ENCODE assay signal across 14 mouse cellular contexts in genomic region chr5:129005416-129005815, GRCm38 (mm10). TPM values are rescaled to one million over a fixed set of nuclear protein-coding genes. Genes with fewer than 3 reads are reported as not detected.
DNase-seq lines count a peak whose midpoint lies in the region; ATAC-seq and TF ChIP-seq lines count a peak whose summit lies in the region.
"Had no signal": no experiment of that assay in that cellular context is flagged by ENCODE, and none has a peak within 500 bp of the region (broad histone marks: within the 10 kb centered on the region; RNA-seq: fewer than 3 reads in every experiment).

No protein-coding gene starts in this region.

- no peak for TF ChIP-seq POLR2A in heart, adult 2 months (IDR thresholded peaks at IDR 0.05; ENCODE audit: insufficient read depth, low read depth, low read length)

- ATAC-seq in megakaryocyte, adult 5-6 weeks (ENCODE audit: poor library complexity, severe bottlenecking) = no peak
- no peak for ATAC-seq in liver, embryonic 15.5 days (ENCODE audit: insufficient read depth)
- ATAC-seq in erythroid progenitor cell, adult 5-6 weeks (replicated peaks; ENCODE audit: low FRiP score, poor library complexity, severe bottlenecking) = no peak
- ATAC-seq: activated CD4-positive, CD25-positive, alpha-beta regulatory T cell, adult 4 months; forebrain, embryonic 14.5 days; hindbrain, embryonic 16.5 days had no signal

- 54% methylated on average over 3 of the region's 3 CpGs for WGBS in heart, adult 2 months
- WGBS in liver, embryonic 15.5 days (ENCODE audit: insufficient replicate concordance) = 71% methylated on average over 3 of the region's 3 CpGs

- no peaks in the 10 kb centered on the region for H3K9me3 ChIP-seq in megakaryocyte, embryonic 14.5 days
- no peaks in the 10 kb centered on the region for H3K9me3 ChIP-seq in liver, embryonic 15.5 days (replicated peaks)
- H3K9me3 ChIP-seq: neural tube, embryonic 13.5 days had no signal

- TF ChIP-seq EP300 in heart, adult 2 months (IDR thresholded peaks at IDR 0.05; ENCODE audit: insufficient read depth, low read depth, low read length) = no peak

- H3K27me3 ChIP-seq in heart, adult 2 months (ENCODE audit: control insufficient read depth, insufficient read depth, low read length) = no peaks in the 10 kb centered on the region
- H3K27me3 ChIP-seq in megakaryocyte, embryonic 14.5 days (replicated peaks) = no peaks in the 10 kb centered on the region
- H3K27me3 ChIP-seq in liver, embryonic 15.5 days = no peaks in the 10 kb centered on the region
- H3K27me3 ChIP-seq: neural tube, embryonic 13.5 days had no signal

- no peak overlapping the region; the same call in none of the 2 replicates for H3K27ac ChIP-seq in heart, adult 2 months
- peak overlapping the region; percentile 98 for H3K27ac ChIP-seq in liver, embryonic 15.5 days (replicated peaks)
- H3K27ac ChIP-seq: neural tube, embryonic 13.5 days had no signal

- H3K4me2 ChIP-seq in liver, embryonic 15.5 days = peak overlapping the region; percentile 71

- H3K4me1 ChIP-seq in heart, adult 2 months (ENCODE audit: control insufficient read depth, insufficient read depth, low read length) = peaks cover 18% of the 10 kb centered on the region
- H3K4me1 ChIP-seq in megakaryocyte, embryonic 14.5 days = peaks cover 91% of the 10 kb centered on the region
- peaks cover 82% of the 10 kb centered on the region for H3K4me1 ChIP-seq in liver, embryonic 15.5 days (replicated peaks)

- no peak for TF ChIP-seq CTCF in heart, adult 2 months (IDR thresholded peaks at IDR 0.05)

- peak; percentile 56 to 58 for DNase-seq in heart, adult 2 months
- no peak for DNase-seq in heart, postnatal 25 days (ENCODE audit: low spot score)
- DNase-seq in heart, adult 9 months (ENCODE audit: low spot score in 2 of 2) = peak; percentile 41 to 48
- DNase-seq in spleen, postnatal 14 days (ENCODE audit: low spot score in 2 of 2) = no peak
- DNase-seq: cerebellum, postnatal 25 days; thymus, postnatal 14 days had no signal

- H3K36me3 ChIP-seq in heart, adult 2 months (ENCODE audit: control insufficient read depth, insufficient read depth, low read length) = no peaks in the 10 kb centered on the region
- H3K36me3 ChIP-seq in megakaryocyte, embryonic 14.5 days (replicated peaks; ENCODE audit: low read length) = peaks cover 38% of the 10 kb centered on the region
- H3K36me3 ChIP-seq in liver, embryonic 15.5 days (replicated peaks) = peaks cover 31% of the 10 kb centered on the region
- H3K36me3 ChIP-seq: neural tube, embryonic 13.5 days had no signal

- no peaks in the 10 kb centered on the region for H3K79me2 ChIP-seq in heart, adult 2 months (replicated peaks; ENCODE audit: control insufficient read depth, insufficient read depth, low read length)

- intact Hi-C loops in heart, adult 2 months (cut with DNase I) = no loop called here
- intact Hi-C loops in heart, postnatal 25 days (cut with DNase I) = no loop called here

- no peak overlapping the region for H3K4me3 ChIP-seq in heart, adult 2 months
- H3K4me3 ChIP-seq in megakaryocyte, embryonic 14.5 days (replicated peaks) = peak overlapping the region; percentile 46
- peak overlapping the region; percentile 87 for H3K4me3 ChIP-seq in liver, embryonic 15.5 days (replicated peaks)
- H3K4me3 ChIP-seq: neural tube, embryonic 13.5 days had no signal

- no peak overlapping the region for H3K9ac ChIP-seq in heart, adult 2 months (ENCODE audit: low read depth, low read length)
- H3K9ac ChIP-seq in liver, embryonic 15.5 days = peak overlapping the region; percentile 94
- H3K9ac ChIP-seq: neural tube, embryonic 13.5 days had no signal

RNA-seq across cellular contexts. Expression of gene Stx2, which starts 3.0 kb away (rescaled TPM):
- 10 to 100 TPM; 12.0 to 14.2 TPM for total RNA-seq in heart, adult 2 months (2021)
- polyA plus RNA-seq in heart, adult 2 months (2012; rRNA removed) = 17.1 and 24.2 TPM in 2 replicates
- total RNA-seq in heart, postnatal 25 days (2021) = 10 to 100 TPM; 12.6 to 14.2 TPM
- polyA plus RNA-seq in megakaryocyte, embryonic 14.5 days (2012; ENCODE audit: insufficient read depth, low replicate concordance) = 12.8 and 23.7 TPM in 2 replicates
- total RNA-seq in megakaryocyte, adult 5-6 weeks (2015) = 16.2 and 17.0 TPM in 2 replicates
- 18.3 and 32.9 TPM in 2 replicates for total RNA-seq in megakaryocyte, adult 5-6 weeks (2017)
- 65.5 and 65.6 TPM in 2 replicates for polyA plus RNA-seq in liver, embryonic 15.5 days (2015; fragmentation: Nextera tagmentation; extraction: Ambion mirVana)
- total RNA-seq in erythroid progenitor cell, adult 5-6 weeks (2015; ENCODE audit: low replicate concordance) = 224 and 258 TPM in 2 replicates
- total RNA-seq in erythroid progenitor cell, adult 5-6 weeks (2017; ENCODE audit: low replicate concordance) = 312 and 368 TPM in 2 replicates

RNA-seq across cellular contexts. Expression of gene Ran, which starts 14.5 kb away (rescaled TPM):
- 10 to 100 TPM; 88.2 to 99.2 TPM for total RNA-seq in heart, adult 2 months (2021)
- 44.4 and 58.1 TPM in 2 replicates for polyA plus RNA-seq in heart, adult 2 months (2012; rRNA removed)
- 100 to 1,000 TPM in 1 of 2 experiments, 10 to 100 TPM in 1; 94.6 to 110 TPM for total RNA-seq in heart, postnatal 25 days (2021)
- polyA plus RNA-seq in megakaryocyte, embryonic 14.5 days (2012; ENCODE audit: insufficient read depth, low replicate concordance) = 3,634 and 3,734 TPM in 2 replicates
- total RNA-seq in megakaryocyte, adult 5-6 weeks (2015) = 244 and 276 TPM in 2 replicates
- total RNA-seq in megakaryocyte, adult 5-6 weeks (2017) = 240 and 264 TPM in 2 replicates
- 371 and 412 TPM in 2 replicates for polyA plus RNA-seq in liver, embryonic 15.5 days (2015; fragmentation: Nextera tagmentation; extraction: Ambion mirVana)
- total RNA-seq in erythroid progenitor cell, adult 5-6 weeks (2015; ENCODE audit: low replicate concordance) = 305 and 343 TPM in 2 replicates
- 152 and 197 TPM in 2 replicates for total RNA-seq in erythroid progenitor cell, adult 5-6 weeks (2017; ENCODE audit: low replicate concordance)

RNA-seq across cellular contexts. Expression of gene Rimbp2, which starts 52.1 kb away (rescaled TPM):
- total RNA-seq in heart, adult 2 months (2021) = under 1 TPM in 1 of 2 experiments, not detected in 1; 0.07 TPM
- 0.06 and 0.15 TPM in 2 replicates for polyA plus RNA-seq in heart, adult 2 months (2012; rRNA removed)
- under 1 TPM in 1 of 2 experiments, not detected in 1; 0.20 TPM for total RNA-seq in heart, postnatal 25 days (2021)
- polyA plus RNA-seq in megakaryocyte, embryonic 14.5 days (2012; ENCODE audit: insufficient read depth, low replicate concordance) = 0.25 TPM in 1 of 2 replicates, not detected in the other
- total RNA-seq in megakaryocyte, adult 5-6 weeks (2015) = not detected in 2 replicates
- not detected in 2 replicates for total RNA-seq in megakaryocyte, adult 5-6 weeks (2017)
- polyA plus RNA-seq in liver, embryonic 15.5 days (2015; fragmentation: Nextera tagmentation; extraction: Ambion mirVana) = not detected in 2 replicates
- total RNA-seq in erythroid progenitor cell, adult 5-6 weeks (2015; ENCODE audit: low replicate concordance) = 1.3 TPM in 1 of 2 replicates, not detected in the other
- total RNA-seq in erythroid progenitor cell, adult 5-6 weeks (2017; ENCODE audit: low replicate concordance) = not detected in 2 replicates
- polyA plus RNA-seq: activated CD4-positive, CD25-positive, alpha-beta regulatory T cell, adult 4 months had no signal

Comparison
In these comparisons a context has a peak if more than half of its experiments do, and no peak if none do; other contexts are left out.
1. DNase-seq: peak in heart, adult 2 months (2 of 2) and heart, adult 9 months (2 of 2); none in heart, postnatal 25 days (single experiment) and spleen, postnatal 14 days (0 of 2).
2. RNA of gene Stx2, which starts 3.0 kb away (total RNA-seq): 224 to 368 TPM in erythroid progenitor cell, adult 5-6 weeks; 16.2 to 32.9 TPM in megakaryocyte, adult 5-6 weeks, 12.6 to 14.2 TPM in heart, postnatal 25 days and 12.0 to 14.2 TPM in heart, adult 2 months; every median in the first group is over 4 times any median in the second.